Mouse (Mus musculus) right cerebral cortex, adult 2 months (tissue): ENCODE data around the gene Il22ra1.

Experiments used
- DNase-seq, 2 experiments: peaks; one replicate each; pipeline ENCODE4 v3.0.0; 2021 to 2022; ENCODE audit warnings: low spot score in 2 of 2

The Il22ra1 gene

GRCm38 (mm10) chr4:135770611-135771305, 42.8 kb downstream of the Il22ra1 start:
- no peak for DNase-seq

- DNase-seq: no peak
Measured at GRCm38 (mm10) chr4:135771592-135771991, 43.6 kb downstream of the Il22ra1 start.

GRCm38 (mm10) chr4:135772671-135773070, 44.7 kb downstream of the Il22ra1 start:
- no peak for DNase-seq

- DNase-seq: no peak
Measured at GRCm38 (mm10) chr4:135774496-135774895, 46.5 kb downstream of the Il22ra1 start.

- no peak for DNase-seq
Measured at GRCm38 (mm10) chr4:135776850-135777249, 48.9 kb downstream of the Il22ra1 start.

GRCm38 (mm10) chr4:135779661-135780060, 51.7 kb downstream of the Il22ra1 start:
- no peak for DNase-seq

GRCm38 (mm10) chr4:135780255-135780654, 52.3 kb downstream of the Il22ra1 start:
- DNase-seq: no peak

GRCm38 (mm10) chr4:135781304-135781703, 53.3 kb downstream of the Il22ra1 start:
- peak in 1 of 2 experiments; percentile 4 for DNase-seq

GRCm38 (mm10) chr4:135786581-135786980, 58.6 kb downstream of the Il22ra1 start:
- DNase-seq: no peak

GRCm38 (mm10) chr4:135787271-135787670, 59.3 kb downstream of the Il22ra1 start:
- DNase-seq: no peak

- DNase-seq: no peak
Measured at GRCm38 (mm10) chr4:135789135-135789534, 61.2 kb downstream of the Il22ra1 start.

- no peak for DNase-seq
Measured at GRCm38 (mm10) chr4:135792821-135793220, 64.8 kb downstream of the Il22ra1 start.

GRCm38 (mm10) chr4:135797931-135798330, 70.0 kb downstream of the Il22ra1 start:
- peak in 1 of 2 experiments; percentile 11 for DNase-seq

- peak; percentile 90 for DNase-seq
Measured at GRCm38 (mm10) chr4:135801543-135801942, 73.6 kb downstream of the Il22ra1 start.
